Mouse (Mus musculus) lung, postnatal 0 days (tissue): Measurements from ENCODE around the gene Dnajb6. TPM values are rescaled to one million over a fixed set of nuclear protein-coding genes. Genes with fewer than 3 reads are reported as not detected.

ENCODE experiments used
- ATAC-seq: fragments of 200-750 bp; cut with Nextera tagmentation; 2 replicates; pipeline ENCODE4 v1.8.0; 2017; ENCODE audit warnings: moderate library complexity
- DNase-seq: peaks from one replicate; pipeline ENCODE4 v3.0.0-alpha.2; 2016; ENCODE audit warnings: low spot score
- H3K27ac ChIP-seq: fragments of 300-500 bp; sonication (generic); 2 replicates; pipeline ENCODE4 v1.5.1; 2014; ENCODE audit warnings: antibody characterized with exemption, mild to moderate bottlenecking, low read length, mixed read lengths
- H3K27me3 ChIP-seq: fragments of 300-500 bp; sonication (generic); replicated peaks from 2 replicates; pipeline ENCODE4 v1.6.1; 2014; ENCODE audit warnings: low read length, mixed read lengths; ENCODE audit not compliant: insufficient read depth
- H3K36me3 ChIP-seq: fragments of 300-500 bp; sonication (generic); 2 replicates; pipeline ENCODE4 v1.6.1; 2014; ENCODE audit warnings: low read length, mixed read lengths; ENCODE audit not compliant: insufficient read depth
- H3K4me1 ChIP-seq: fragments of 300-500 bp; sonication (generic); 2 replicates; pipeline ENCODE4 v1.6.1; 2014; ENCODE audit warnings: antibody characterized with exemption, low read depth, low read length, mixed read lengths; ENCODE audit not compliant: insufficient read depth
- H3K4me2 ChIP-seq: fragments of 300-500 bp; sonication (generic); replicated peaks from 2 replicates; pipeline ENCODE4 v1.6.1; 2014; ENCODE audit warnings: low read depth, mild to moderate bottlenecking, low read length, moderate library complexity, mixed read lengths
- H3K4me3 ChIP-seq: fragments of 300-500 bp; sonication (generic); 2 replicates; pipeline ENCODE4 v1.5.1; 2014; ENCODE audit warnings: low read depth, low read length
- H3K9ac ChIP-seq: fragments of 300-500 bp; sonication (generic); replicated peaks from 2 replicates; pipeline ENCODE4 v1.6.1; 2014; ENCODE audit warnings: low read depth, mild to moderate bottlenecking
- H3K9me3 ChIP-seq: fragments of 300-500 bp; sonication (generic); 2 replicates; pipeline ENCODE4 v1.6.1; 2016; ENCODE audit warnings: low read length, mixed read lengths
- CTCF ChIP-seq: IDR thresholded peaks from 2 replicates; pipeline ENCODE4 v1.5.1; 2016; ENCODE audit warnings: antibody characterized with exemption, mild to moderate bottlenecking
- EP300 ChIP-seq: IDR thresholded peaks from 2 replicates; pipeline ENCODE4 v1.6.1; 2016; ENCODE audit warnings: antibody characterized with exemption, mild to moderate bottlenecking, control low read depth
- WGBS: fragments of 180-500 bp; shearing (Covaris S2); extraction: QIAGEN DNeasy Blood & Tissue Kit; methylation state at CpG from one replicate; pipeline ENCODE4 v1.1.7; 2014; 5-methylcytosine and 5-hydroxymethylcytosine counted together
- polyA plus RNA-seq: library from polyadenylated mRNA; unstranded; fragments of >200 nt; fragmentation: Nextera tagmentation; extraction: Ambion mirVana; gene quantifications from 2 replicates; pipeline ENCODE4 v1.2.1, GENCODE M21; 2015

Dnajb6 gene
- polyA plus RNA-seq, 1 experiment from 2014 or later = 120 TPM

GRCm38 (mm10) chr5:29736073-29736900, 799 bp downstream of the Dnajb6 start:
- under 1% methylated on average over 45 of the region's 48 CpGs for WGBS
- Histone ChIP-seq H3K27me3 (no peaks in the 10 kb centered on the region), H3K4me2 (peak overlapping the region; percentile 75), H3K4me1 (peaks cover 8% of the 10 kb centered on the region; the same call in 1 of the 2 replicates), H3K9me3 (no peaks in the 10 kb centered on the region), H3K27ac (peak overlapping the region; percentile 96), H3K9ac (peak overlapping the region; percentile 96), H3K4me3 (peak overlapping the region; percentile 85), H3K36me3 (no peaks in the 10 kb centered on the region)
- ATAC-seq (peak; percentile 55), DNase-seq (peak; percentile 52)
- TF ChIP-seq CTCF = no peak
- no peak for TF ChIP-seq EP300

- Histone ChIP-seq H3K27me3 (no peaks in the 10 kb centered on the region), H3K4me1 (peaks cover 8% of the 10 kb centered on the region; the same call in 1 of the 2 replicates), H3K36me3 (no peaks in the 10 kb centered on the region), H3K4me3 (peak overlapping the region; percentile 85), H3K9ac (peak overlapping the region; percentile 96), H3K27ac (0 out of 2 replicates have a peak overlapping the region, but pooled peaks have one; percentile 96), H3K9me3 (no peaks in the 10 kb centered on the region), H3K4me2 (peak overlapping the region; percentile 75)
- DNase-seq = no peak
- TF ChIP-seq EP300 (no peak), CTCF (no peak)
- ATAC-seq = no peak
- WGBS = 42% methylated on average over 9 of the region's 9 CpGs
Observed at GRCm38 (mm10) chr5:29736942-29737341, 1.5 kb downstream of the Dnajb6 start.

- ATAC-seq = no peak
- Histone ChIP-seq H3K4me1 (peaks cover 8% of the 10 kb centered on the region; the same call in 1 of the 2 replicates), H3K9ac (no peak overlapping the region), H3K9me3 (no peaks in the 10 kb centered on the region), H3K27me3 (no peaks in the 10 kb centered on the region), H3K36me3 (no peaks in the 10 kb centered on the region), H3K4me2 (peak overlapping the region; percentile 75), H3K4me3 (0 out of 2 replicates have a peak overlapping the region, but pooled peaks have one; percentile 85), H3K27ac (no peak overlapping the region)
- WGBS = 94% methylated on average over 5 of the region's 5 CpGs
- TF ChIP-seq CTCF (no peak), EP300 (no peak)
- no peak for DNase-seq
Observed at GRCm38 (mm10) chr5:29737471-29737870, 2.0 kb downstream of the Dnajb6 start.

DNA sequence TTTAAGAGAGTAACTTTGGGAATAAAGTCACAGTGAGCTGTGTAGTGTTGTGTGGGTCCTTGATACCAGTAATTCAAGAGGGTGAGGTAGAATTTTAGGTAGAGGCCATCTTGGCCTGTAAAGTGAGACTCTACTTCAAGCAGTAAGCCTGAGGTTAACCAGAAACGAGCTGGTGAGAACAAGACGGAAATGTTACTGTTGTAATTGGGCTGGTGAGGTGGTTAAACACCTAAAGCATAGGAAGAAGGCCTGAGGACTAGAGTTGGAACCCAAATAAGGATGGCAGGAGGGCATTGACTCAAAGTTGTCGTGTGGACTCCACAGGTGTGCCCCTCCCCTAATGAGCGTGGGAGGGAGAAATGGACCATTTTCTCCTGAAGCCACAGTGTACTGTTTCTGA, 2.6 kb downstream of the Dnajb6 start:
- ATAC-seq (no peak), DNase-seq (no peak)
- Histone ChIP-seq H3K27me3 (no peaks in the 10 kb centered on the region), H3K36me3 (no peaks in the 10 kb centered on the region), H3K4me3 (no peak overlapping the region), H3K9ac (no peak overlapping the region), H3K4me1 (peaks cover 8% of the 10 kb centered on the region; the same call in 1 of the 2 replicates), H3K4me2 (no peak overlapping the region), H3K27ac (no peak overlapping the region), H3K9me3 (no peaks in the 10 kb centered on the region)
- 76% methylated on average over 4 of the region's 4 CpGs for WGBS
- TF ChIP-seq EP300 = no peak
- TF ChIP-seq CTCF = no peak

GRCm38 (mm10) chr5:29740651-29741050, 5.2 kb downstream of the Dnajb6 start:
- Histone ChIP-seq H3K4me3 (no peak overlapping the region), H3K27me3 (no peaks in the 10 kb centered on the region), H3K27ac (no peak overlapping the region), H3K4me1 (peaks cover 5% of the 10 kb centered on the region; the same call in 1 of the 2 replicates), H3K9me3 (no peaks in the 10 kb centered on the region), H3K9ac (no peak overlapping the region), H3K4me2 (no peak overlapping the region), H3K36me3 (no peaks in the 10 kb centered on the region)
- 54% methylated on average over 1 of the region's 1 CpGs for WGBS
- ATAC-seq (no peak), DNase-seq (peak; percentile 19)
- TF ChIP-seq EP300 = no peak
- no peak for TF ChIP-seq CTCF

- Histone ChIP-seq H3K4me1 (peaks cover 5% of the 10 kb centered on the region; the same call in 1 of the 2 replicates), H3K27me3 (no peaks in the 10 kb centered on the region), H3K4me3 (no peak overlapping the region), H3K9ac (no peak overlapping the region), H3K36me3 (no peaks in the 10 kb centered on the region), H3K4me2 (no peak overlapping the region), H3K9me3 (no peaks in the 10 kb centered on the region), H3K27ac (no peak overlapping the region)
- 64% methylated on average over 4 of the region's 4 CpGs for WGBS
- DNase-seq = no peak
- no peak for TF ChIP-seq CTCF
- no peak for TF ChIP-seq EP300
- ATAC-seq = no peak
Observed at GRCm38 (mm10) chr5:29741093-29741492, 5.6 kb downstream of the Dnajb6 start.
